Mouse (Mus musculus) limb, embryonic 13.5 days (tissue): Measurements from ENCODE around the gene Prkag2. TPM values are rescaled to one million over a fixed set of nuclear protein-coding genes. Genes with fewer than 3 reads are reported as not detected.
"Not testable (repeated sequence)": the region's sequence is repeated elsewhere in the genome, so short reads cannot be mapped to it uniquely, and the experiment has no call there.

Source experiments
- ATAC-seq: fragments of 200-750 bp; cut with Nextera tagmentation; 2 replicates; pipeline ENCODE4 v1.8.0; 2017; ENCODE audit warnings: low read depth, moderate number of reproducible peaks, moderate TSS enrichment; ENCODE audit not compliant: low FRiP score
- H3K27ac ChIP-seq: fragments of 300-500 bp; sonication (generic); 2 replicates; pipeline ENCODE4 v1.5.1; 2015; ENCODE audit warnings: inconsistent platforms, mild to moderate bottlenecking, moderate library complexity
- H3K27me3 ChIP-seq: fragments of 300-500 bp; sonication (generic); 2 replicates; pipeline ENCODE4 v1.6.1; 2015; ENCODE audit warnings: mild to moderate bottlenecking, inconsistent platforms
- H3K36me3 ChIP-seq: fragments of 300-500 bp; sonication (generic); 2 replicates; pipeline ENCODE4 v1.6.1; 2015; ENCODE audit warnings: inconsistent platforms, mild to moderate bottlenecking, moderate library complexity
- H3K4me1 ChIP-seq: fragments of 300-500 bp; sonication (generic); 2 replicates; pipeline ENCODE4 v1.6.1; 2015; ENCODE audit warnings: inconsistent platforms
- H3K4me2 ChIP-seq: fragments of 300-500 bp; sonication (generic); replicated peaks from 2 replicates; pipeline ENCODE4 v1.6.1; 2015; ENCODE audit warnings: inconsistent platforms, mild to moderate bottlenecking, moderate library complexity
- H3K4me3 ChIP-seq: fragments of 300-500 bp; sonication (generic); 2 replicates; pipeline ENCODE4 v1.5.1; 2015; ENCODE audit warnings: moderate library complexity, mild to moderate bottlenecking, inconsistent platforms
- H3K9ac ChIP-seq: fragments of 300-500 bp; sonication (generic); 2 replicates; pipeline ENCODE4 v1.6.1; 2015; ENCODE audit warnings: mild to moderate bottlenecking, inconsistent platforms
- H3K9me3 ChIP-seq: fragments of 300-500 bp; sonication (generic); 2 replicates; pipeline ENCODE4 v1.6.1; 2016; ENCODE audit warnings: inconsistent platforms
- WGBS: fragments of 180-500 bp; shearing (Covaris S2); methylation state at CpG from one replicate; pipeline ENCODE4 v1.1.7; 2015; 5-methylcytosine and 5-hydroxymethylcytosine counted together
- polyA plus RNA-seq: library from polyadenylated mRNA; unstranded; fragments of >200 nt; fragmentation: Nextera tagmentation; extraction: Ambion mirVana; gene quantifications from 2 replicates; pipeline ENCODE4 v1.2.1, GENCODE M21; 2015

The Prkag2 gene
- polyA plus RNA-seq, 1 experiment from 2014 or later: 21.3 TPM

GRCm38 (mm10) chr5:25083816-25084215 lies 16.6 kb downstream of the Prkag2 start:
- Histone ChIP-seq H3K4me2 (no peak overlapping the region), H3K27me3 (no peaks in the 10 kb centered on the region), H3K9me3 (no peaks in the 10 kb centered on the region), H3K27ac (no peak overlapping the region), H3K4me1 (peaks cover 7% of the 10 kb centered on the region; the same call in 1 of the 2 replicates), H3K36me3 (no peaks in the 10 kb centered on the region), H3K9ac (no peak overlapping the region), H3K4me3 (no peak overlapping the region)
- no peak for ATAC-seq
- 43% methylated on average over 7 of the region's 7 CpGs for WGBS

DNA sequence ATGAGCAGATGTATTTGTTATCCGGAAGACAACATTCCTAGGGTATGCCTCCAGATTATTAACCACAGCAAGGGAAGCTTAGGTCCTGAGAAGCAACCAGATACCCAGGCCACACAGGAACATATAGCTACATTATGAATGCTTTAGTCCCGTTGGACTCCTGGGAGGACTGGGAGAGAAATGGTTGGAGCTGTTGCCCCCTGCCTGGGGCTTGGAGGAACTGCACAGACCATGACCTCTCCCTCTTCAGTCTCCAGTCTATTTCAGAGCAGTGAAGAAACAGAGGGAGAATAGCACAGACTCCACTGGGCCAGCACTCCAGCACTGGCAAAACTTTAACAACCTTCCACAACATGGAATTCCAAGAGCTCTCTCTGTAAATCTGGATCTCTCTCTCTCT lies 17.9 kb downstream of the Prkag2 start:
- 41% methylated on average over 2 of the region's 2 CpGs for WGBS
- ATAC-seq: no peak
- H3K27me3 ChIP-seq: no peaks in the 10 kb centered on the region

DNA sequence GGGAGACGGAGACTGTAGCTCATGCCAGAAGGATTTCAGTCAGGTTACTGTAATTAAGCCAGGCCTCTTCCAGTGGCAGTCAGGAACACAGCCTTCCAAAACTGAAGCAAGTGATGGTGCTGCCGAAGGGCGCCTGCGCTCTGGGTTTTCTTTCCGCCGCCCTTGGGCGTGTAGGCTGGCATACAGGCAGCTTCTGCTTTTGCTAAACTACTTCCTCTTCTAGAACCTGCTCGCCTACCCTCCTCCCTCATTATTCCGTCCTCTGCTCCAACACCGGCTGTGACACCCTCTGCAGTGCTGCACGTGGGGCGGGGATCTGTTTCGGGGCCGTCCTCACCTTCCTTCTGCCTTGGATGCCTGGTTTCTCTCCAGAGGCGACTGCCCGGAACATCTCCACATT lies 18.9 kb downstream of the Prkag2 start:
- Histone ChIP-seq H3K9ac (no peak overlapping the region), H3K4me1 (peaks cover 13% of the 10 kb centered on the region), H3K4me3 (no peak overlapping the region), H3K36me3 (no peaks in the 10 kb centered on the region), H3K9me3 (no peaks in the 10 kb centered on the region), H3K27ac (no peak overlapping the region), H3K27me3 (no peaks in the 10 kb centered on the region), H3K4me2 (no peak overlapping the region)
- 77% methylated on average over 16 of the region's 16 CpGs for WGBS
- no peak for ATAC-seq

More for the DNA sequence above, 17.9 kb downstream of the Prkag2 start:
- Histone ChIP-seq H3K27ac (no peak overlapping the region), H3K4me2 (no peak overlapping the region), H3K4me1 (peaks cover 15% of the 10 kb centered on the region), H3K36me3 (no peaks in the 10 kb centered on the region), H3K4me3 (no peak overlapping the region), H3K9me3 (no peaks in the 10 kb centered on the region), H3K9ac (no peak overlapping the region)

DNA sequence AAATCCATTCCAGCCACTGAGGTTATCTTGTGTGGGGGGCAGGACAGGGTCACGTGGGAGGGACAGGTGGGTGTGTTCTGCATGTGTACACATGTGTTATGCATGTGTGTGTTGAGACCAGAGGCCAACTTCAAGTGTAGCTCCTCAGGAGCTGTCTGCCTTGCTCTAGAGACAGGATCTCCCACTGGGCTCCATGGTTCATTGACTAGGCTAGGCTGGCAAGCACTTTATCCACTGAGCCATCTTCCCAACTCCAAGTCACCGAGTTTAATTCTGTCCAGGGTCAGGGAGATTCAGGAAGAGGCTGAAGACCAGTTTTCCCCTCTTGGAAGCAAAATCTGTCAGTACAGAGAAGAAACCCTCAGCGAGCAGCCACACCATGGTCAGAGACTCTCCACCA lies 19.4 kb downstream of the Prkag2 start:
- Histone ChIP-seq H3K4me2 (no peak overlapping the region), H3K4me3 (no peak overlapping the region), H3K9me3 (no peaks in the 10 kb centered on the region), H3K27ac (no peak overlapping the region), H3K36me3 (no peaks in the 10 kb centered on the region), H3K9ac (no peak overlapping the region), H3K27me3 (no peaks in the 10 kb centered on the region), H3K4me1 (peaks cover 8% of the 10 kb centered on the region)
- ATAC-seq: no peak
- WGBS: 81% methylated on average over 3 of the region's 3 CpGs

DNA sequence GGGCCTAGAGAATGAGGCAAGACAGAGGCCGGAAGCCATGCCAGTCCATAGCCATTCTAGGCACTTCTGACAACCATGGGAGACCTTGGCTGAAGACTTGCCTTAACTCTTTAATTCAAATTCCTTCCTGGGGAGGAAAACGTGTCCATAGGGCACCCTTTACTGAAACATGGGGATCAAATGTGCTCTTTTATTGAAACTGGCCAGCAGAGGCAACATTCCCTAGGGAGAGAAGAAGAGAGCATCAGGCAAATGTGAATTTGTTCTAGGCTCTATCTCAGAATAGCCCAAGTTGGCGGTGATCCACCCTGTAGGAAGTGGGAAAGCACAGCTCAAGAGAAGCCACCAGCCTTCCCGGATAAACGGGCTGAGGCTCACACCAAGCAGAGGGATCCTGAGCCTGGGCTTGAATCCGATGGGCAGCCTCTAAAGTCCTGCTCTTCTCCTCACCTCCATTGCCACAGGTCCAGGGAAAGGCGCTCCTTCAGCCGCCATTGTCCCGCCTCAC lies 19.9 kb downstream of the Prkag2 start:
- no peak for ATAC-seq
- Histone ChIP-seq H3K9ac (no peak overlapping the region), H3K36me3 (no peaks in the 10 kb centered on the region), H3K9me3 (no peaks in the 10 kb centered on the region), H3K27ac (no peak overlapping the region), H3K27me3 (no peaks in the 10 kb centered on the region), H3K4me2 (no peak overlapping the region), H3K4me3 (no peak overlapping the region), H3K4me1 (peaks cover 8% of the 10 kb centered on the region)
- WGBS: 90% methylated on average over 9 of the region's 9 CpGs

GRCm38 (mm10) chr5:25079766-25080265 lies 20.6 kb downstream of the Prkag2 start:
- WGBS: 93% methylated on average over 9 of the region's 9 CpGs
- no peak for ATAC-seq

DNA sequence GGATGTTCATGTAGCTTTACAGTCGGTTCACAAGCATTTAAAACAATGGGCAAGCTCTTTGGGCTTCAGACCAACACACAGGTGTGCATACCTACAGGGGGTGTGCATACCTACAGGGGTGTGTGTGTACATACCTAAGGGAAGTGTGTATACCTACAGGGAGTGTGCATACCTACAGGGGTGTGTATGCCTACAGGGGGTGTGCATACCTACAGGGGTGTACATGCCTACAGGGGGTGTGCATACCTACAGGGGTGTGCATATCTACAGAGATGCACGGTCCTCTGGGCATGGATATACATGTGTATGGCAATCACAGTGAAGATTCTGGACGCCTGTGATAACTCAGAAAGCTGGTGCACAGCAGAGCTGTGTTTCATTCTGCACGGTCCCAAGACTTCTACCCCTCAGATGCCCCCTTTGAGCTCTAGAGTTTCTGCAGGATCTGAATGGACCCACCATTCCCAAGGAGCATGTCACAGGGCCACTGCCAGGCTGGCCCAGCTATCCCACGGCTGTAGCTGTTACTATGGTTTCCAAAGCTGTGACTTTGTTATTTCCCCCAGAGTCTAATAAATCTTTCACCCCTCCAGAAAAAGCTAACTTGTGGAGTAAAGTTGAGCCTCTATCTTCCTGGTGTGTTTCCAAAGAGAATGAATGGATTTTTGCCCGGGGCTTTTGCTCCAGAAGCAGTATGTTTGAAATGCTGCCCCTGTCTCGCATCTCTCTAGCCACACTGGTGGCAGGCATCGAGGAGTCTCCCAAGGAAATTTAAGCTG lies 22.4 kb downstream of the Prkag2 start:
- H3K27ac ChIP-seq: no peak overlapping the region
- no peaks in the 10 kb centered on the region for H3K9me3 ChIP-seq
- 52% methylated on average over 8 of the region's 8 CpGs for WGBS

More at GRCm38 (mm10) chr5:25079766-25080265, 20.6 kb downstream of the Prkag2 start:
- H3K4me2 ChIP-seq: no peak overlapping the region
- H3K27ac ChIP-seq: no peak overlapping the region
- no peaks in the 10 kb centered on the region for H3K27me3 ChIP-seq
- H3K4me3 ChIP-seq: no peak overlapping the region
- H3K36me3 ChIP-seq: no peaks in the 10 kb centered on the region
- no peaks in the 10 kb centered on the region for H3K9me3 ChIP-seq
- H3K4me1 ChIP-seq: peaks cover 8% of the 10 kb centered on the region
- no peak overlapping the region for H3K9ac ChIP-seq

GRCm38 (mm10) chr5:25077258-25077657 lies 23.2 kb downstream of the Prkag2 start:
- not testable (repeated sequence) for H3K36me3 ChIP-seq, H3K4me3 ChIP-seq, ATAC-seq, H3K9ac ChIP-seq, H3K4me2 ChIP-seq, H3K9me3 ChIP-seq, H3K27me3 ChIP-seq, H3K27ac ChIP-seq, H3K4me1 ChIP-seq
- 94% methylated on average over 13 of the region's 13 CpGs for WGBS

More for the DNA sequence above, 22.4 kb downstream of the Prkag2 start:
- H3K4me1 ChIP-seq: peaks cover 8% of the 10 kb centered on the region
- no peaks in the 10 kb centered on the region for H3K36me3 ChIP-seq
- no peak for ATAC-seq
- H3K27me3 ChIP-seq: no peaks in the 10 kb centered on the region
- H3K9ac ChIP-seq: no peak overlapping the region
- H3K4me3 ChIP-seq: no peak overlapping the region
- H3K4me2 ChIP-seq: no peak overlapping the region

- H3K9ac ChIP-seq: no peak overlapping the region
- H3K27me3 ChIP-seq: no peaks in the 10 kb centered on the region
- H3K36me3 ChIP-seq: no peaks in the 10 kb centered on the region
- H3K4me3 ChIP-seq: no peak overlapping the region
- ATAC-seq: no peak
- 80% methylated on average over 4 of the region's 4 CpGs for WGBS
- no peak overlapping the region for H3K27ac ChIP-seq
- H3K4me1 ChIP-seq: peaks cover 8% of the 10 kb centered on the region
- no peaks in the 10 kb centered on the region for H3K9me3 ChIP-seq
- H3K4me2 ChIP-seq: no peak overlapping the region
These were observed 24.8 kb downstream of the Prkag2 start for GRCm38 (mm10) chr5:25075623-25076022.

DNA sequence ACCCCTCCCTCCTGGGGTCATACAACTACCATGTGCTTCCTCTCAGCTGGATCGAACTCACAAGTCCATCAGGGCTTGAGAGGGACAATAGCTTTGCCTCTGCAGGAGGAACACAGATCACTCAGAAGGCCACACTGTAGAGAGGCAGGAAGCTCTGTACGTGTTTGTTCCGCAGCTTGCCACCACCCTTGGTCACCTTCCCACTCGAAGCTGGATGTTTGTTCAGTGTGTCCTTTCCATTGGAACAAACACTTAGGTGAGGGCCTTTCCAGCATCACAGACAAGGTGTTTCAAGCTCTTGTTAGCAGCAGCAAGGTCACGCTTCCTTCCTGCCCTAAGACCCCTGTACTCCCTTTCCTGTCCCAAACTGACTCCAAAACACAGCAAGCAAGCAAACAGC lies 30.6 kb downstream of the Prkag2 start:
- ATAC-seq: no peak
- Histone ChIP-seq H3K4me2 (no peak overlapping the region), H3K4me3 (no peak overlapping the region), H3K27me3 (no peaks in the 10 kb centered on the region), H3K9ac (no peak overlapping the region), H3K9me3 (no peaks in the 10 kb centered on the region), H3K27ac (no peak overlapping the region), H3K4me1 (no peaks in the 10 kb centered on the region), H3K36me3 (no peaks in the 10 kb centered on the region)
- WGBS: 82% methylated on average over 5 of the region's 5 CpGs

GRCm38 (mm10) chr5:25067122-25067521 lies 33.3 kb downstream of the Prkag2 start:
- Histone ChIP-seq H3K4me3 (no peak overlapping the region), H3K4me2 (no peak overlapping the region), H3K9me3 (no peaks in the 10 kb centered on the region), H3K27me3 (no peaks in the 10 kb centered on the region), H3K27ac (no peak overlapping the region; the same call in 1 of the 2 replicates), H3K36me3 (no peaks in the 10 kb centered on the region), H3K4me1 (no peaks in the 10 kb centered on the region), H3K9ac (no peak overlapping the region)
- 63% methylated on average over 6 of the region's 6 CpGs for WGBS
- ATAC-seq: no peak

- Histone ChIP-seq H3K4me3 (no peak overlapping the region), H3K9ac (no peak overlapping the region), H3K27ac (no peak overlapping the region), H3K4me1 (peaks cover 7% of the 10 kb centered on the region), H3K9me3 (no peaks in the 10 kb centered on the region), H3K36me3 (no peaks in the 10 kb centered on the region), H3K4me2 (no peak overlapping the region), H3K27me3 (peaks cover 7% of the 10 kb centered on the region; the same call in 1 of the 2 replicates)
- no peak for ATAC-seq
- 73% methylated on average over 8 of the region's 8 CpGs for WGBS
These were observed 35.9 kb downstream of the Prkag2 start for GRCm38 (mm10) chr5:25064270-25065232.
